Mouse (Mus musculus) brain, embryonic 14.5 days (tissue): ENCODE results near the gene Tspan5.

ENCODE experiments used
- CTCF ChIP-seq: fragments of 200-500 bp; IDR thresholded peaks from 2 replicates; pipeline ENCODE4 v1.5.1; 2012; ENCODE audit warnings: inconsistent platforms, mild to moderate bottlenecking, moderate library complexity, borderline replicate concordance; ENCODE audit not compliant: insufficient read depth, insufficient read length; ENCODE audit errors: extremely low read depth
- POLR2A ChIP-seq: fragments of 200-500 bp; IDR thresholded peaks from 2 replicates; pipeline ENCODE4 v1.6.1; 2012; ENCODE audit warnings: mild to moderate bottlenecking, inconsistent platforms, borderline replicate concordance; ENCODE audit not compliant: poor library complexity, insufficient read depth, insufficient read length, severe bottlenecking; ENCODE audit errors: extremely low read depth

- TF ChIP-seq CTCF (no peak), POLR2A (no peak)
Measured at GRCm38 (mm10) chr3:138728840-138729239, 13.2 kb upstream of the Tspan5 start.
